Mouse (Mus musculus): ENCODE data around the gene Gltpd2. TPM values are rescaled to one million over a fixed set of nuclear protein-coding genes. Genes with fewer than 3 reads are reported as not detected.

Gene Gltpd2
- polyA plus RNA-seq, 1 experiment = not detected

- Histone ChIP-seq H3K4me3 (replicated peaks; ENCODE audit: control insufficient read depth, low read depth, low read length) (peak within 1 kb of the TSS; percentile 58), H3K4me1 (ENCODE audit: control insufficient read depth, insufficient read depth, low read length) (no peaks in the 10 kb centered on the region), H3K27ac (ENCODE audit: control insufficient read depth, insufficient read depth, low read depth, low read length, poor library complexity) (no peak within 1 kb of the TSS)
- under 1% methylated on average over 65 of the region's 65 CpGs for WGBS
- TF ChIP-seq CTCF (IDR thresholded peaks at IDR 0.05; ENCODE audit: control insufficient read depth, insufficient read depth, low read length) (peak; percentile 53; the same call in 1 of the 2 replicates), POLR2A (IDR thresholded peaks at IDR 0.05; ENCODE audit: borderline replicate concordance, control insufficient read depth, low read depth, low read length) (no peak)
Observed at GRCm38 (mm10) chr11:70539877-70540587, 21.0 kb downstream of the Gltpd2 start, which contains the start of gene Pld2. TSS of gene Pld2 (plus strand) at chr11:70540064.

- H3K4me1 ChIP-seq (ENCODE audit: control insufficient read depth, insufficient read depth, low read length) = no peaks in the 10 kb centered on the region
- no peak for TF ChIP-seq POLR2A (IDR thresholded peaks at IDR 0.05; ENCODE audit: borderline replicate concordance, control insufficient read depth, low read depth, low read length)
- TF ChIP-seq CTCF (IDR thresholded peaks at IDR 0.05; ENCODE audit: control insufficient read depth, insufficient read depth, low read length) = no peak
- no peak overlapping the region for H3K27ac ChIP-seq (ENCODE audit: control insufficient read depth, insufficient read depth, low read depth, low read length, poor library complexity)
- 83% methylated on average over 7 of the region's 7 CpGs for WGBS
- H3K4me3 ChIP-seq (replicated peaks; ENCODE audit: control insufficient read depth, low read depth, low read length) = no peak overlapping the region
Observed at GRCm38 (mm10) chr11:70540928-70541327, 21.9 kb downstream of the Gltpd2 start.

- 78% methylated on average over 5 of the region's 5 CpGs for WGBS
- Histone ChIP-seq H3K4me1 (ENCODE audit: control insufficient read depth, insufficient read depth, low read length) (no peaks in the 10 kb centered on the region), H3K4me3 (replicated peaks; ENCODE audit: control insufficient read depth, low read depth, low read length) (no peak overlapping the region), H3K27ac (ENCODE audit: control insufficient read depth, insufficient read depth, low read depth, low read length, poor library complexity) (no peak overlapping the region)
- TF ChIP-seq CTCF (IDR thresholded peaks at IDR 0.05; ENCODE audit: control insufficient read depth, insufficient read depth, low read length) (no peak), POLR2A (IDR thresholded peaks at IDR 0.05; ENCODE audit: borderline replicate concordance, control insufficient read depth, low read depth, low read length) (no peak)
Observed at GRCm38 (mm10) chr11:70541415-70541814, 22.4 kb downstream of the Gltpd2 start.

- Histone ChIP-seq H3K4me1 (ENCODE audit: control insufficient read depth, insufficient read depth, low read length) (no peaks in the 10 kb centered on the region), H3K27ac (ENCODE audit: control insufficient read depth, insufficient read depth, low read depth, low read length, poor library complexity) (no peak overlapping the region), H3K4me3 (replicated peaks; ENCODE audit: control insufficient read depth, low read depth, low read length) (no peak overlapping the region)
- no peak for TF ChIP-seq CTCF (IDR thresholded peaks at IDR 0.05; ENCODE audit: control insufficient read depth, insufficient read depth, low read length)
- WGBS = 60% methylated on average over 7 of the region's 7 CpGs
Observed at GRCm38 (mm10) chr11:70544496-70544895, 25.5 kb downstream of the Gltpd2 start.

GRCm38 (mm10) chr11:70551526-70551925 lies 32.5 kb downstream of the Gltpd2 start:
- no peak overlapping the region for H3K4me3 ChIP-seq (replicated peaks; ENCODE audit: control insufficient read depth, low read depth, low read length)
- 80% methylated on average over 8 of the region's 8 CpGs for WGBS
- no peak for TF ChIP-seq POLR2A (IDR thresholded peaks at IDR 0.05; ENCODE audit: borderline replicate concordance, control insufficient read depth, low read depth, low read length)
- TF ChIP-seq CTCF (IDR thresholded peaks at IDR 0.05; ENCODE audit: control insufficient read depth, insufficient read depth, low read length) = no peak
- H3K4me1 ChIP-seq (ENCODE audit: control insufficient read depth, insufficient read depth, low read length) = no peaks in the 10 kb centered on the region
- H3K27ac ChIP-seq (ENCODE audit: control insufficient read depth, insufficient read depth, low read depth, low read length, poor library complexity) = no peak overlapping the region

GRCm38 (mm10) chr11:70553940-70554339 lies 34.9 kb downstream of the Gltpd2 start:
- Histone ChIP-seq H3K4me1 (ENCODE audit: control insufficient read depth, insufficient read depth, low read length) (no peaks in the 10 kb centered on the region), H3K27ac (ENCODE audit: control insufficient read depth, insufficient read depth, low read depth, low read length, poor library complexity) (no peak overlapping the region), H3K4me3 (replicated peaks; ENCODE audit: control insufficient read depth, low read depth, low read length) (no peak overlapping the region)
- no peak for TF ChIP-seq POLR2A (IDR thresholded peaks at IDR 0.05; ENCODE audit: borderline replicate concordance, control insufficient read depth, low read depth, low read length)
- TF ChIP-seq CTCF (IDR thresholded peaks at IDR 0.05; ENCODE audit: control insufficient read depth, insufficient read depth, low read length) = no peak
- WGBS = 77% methylated on average over 7 of the region's 7 CpGs

GRCm38 (mm10) chr11:70557545-70557944 lies 38.5 kb downstream of the Gltpd2 start:
- TF ChIP-seq POLR2A (IDR thresholded peaks at IDR 0.05; ENCODE audit: borderline replicate concordance, control insufficient read depth, low read depth, low read length) (no peak), CTCF (IDR thresholded peaks at IDR 0.05; ENCODE audit: control insufficient read depth, insufficient read depth, low read length) (no peak)
- Histone ChIP-seq H3K4me1 (ENCODE audit: control insufficient read depth, insufficient read depth, low read length) (no peaks in the 10 kb centered on the region), H3K27ac (ENCODE audit: control insufficient read depth, insufficient read depth, low read depth, low read length, poor library complexity) (no peak overlapping the region), H3K4me3 (replicated peaks; ENCODE audit: control insufficient read depth, low read depth, low read length) (no peak overlapping the region)
- WGBS = 88% methylated on average over 9 of the region's 9 CpGs

GRCm38 (mm10) chr11:70561937-70562286 lies 42.9 kb downstream of the Gltpd2 start:
- TF ChIP-seq POLR2A (IDR thresholded peaks at IDR 0.05; ENCODE audit: borderline replicate concordance, control insufficient read depth, low read depth, low read length) (no peak), CTCF (IDR thresholded peaks at IDR 0.05; ENCODE audit: control insufficient read depth, insufficient read depth, low read length) (no peak)
- peak overlapping the region; percentile 91 for H3K4me3 ChIP-seq (replicated peaks; ENCODE audit: control insufficient read depth, low read depth, low read length)
- 12% methylated on average over 2 of the region's 2 CpGs for WGBS
- no peaks in the 10 kb centered on the region; the same call in 1 of the 2 replicates for H3K4me1 ChIP-seq (ENCODE audit: control insufficient read depth, insufficient read depth, low read length)
- no peak overlapping the region for H3K27ac ChIP-seq (ENCODE audit: control insufficient read depth, insufficient read depth, low read depth, low read length, poor library complexity)
